Mouse (Mus musculus): ENCODE data around the gene Nup210.
"Not testable (repeated sequence)": the region's sequence is repeated elsewhere in the genome, so short reads cannot be mapped to it uniquely, and the experiment has no call there.

Gene Nup210

DNA sequence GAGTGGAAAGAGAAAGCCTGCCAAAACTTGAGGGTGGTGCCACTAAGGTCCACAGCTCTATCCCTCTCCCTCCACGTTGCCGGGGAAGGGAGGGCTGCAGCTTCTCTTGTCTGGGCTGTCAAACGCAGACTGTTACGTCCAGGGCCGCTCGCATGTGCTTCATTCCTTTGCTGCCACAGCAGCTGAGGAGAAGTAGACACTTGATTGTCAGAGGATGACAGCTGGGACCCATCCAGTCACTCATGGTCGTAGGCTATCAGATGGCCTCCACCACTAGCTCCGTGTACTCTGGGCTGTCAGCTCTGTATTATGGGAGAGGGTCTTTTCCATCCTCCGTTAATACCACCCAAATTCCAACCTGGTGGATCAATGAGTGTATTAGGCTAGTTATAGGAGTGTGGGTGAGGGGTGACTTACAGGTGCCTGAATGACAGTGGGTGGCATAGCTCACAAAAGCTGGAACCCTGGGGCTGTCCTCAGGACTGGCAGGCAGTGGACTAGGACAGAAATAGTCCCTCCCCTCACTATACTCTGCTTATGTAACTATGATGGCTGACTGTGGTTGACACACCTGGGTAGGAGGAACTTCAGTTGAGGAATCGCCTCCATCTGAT, 20.8 kb upstream of the Nup210 start:
- no peak for DNase-seq

DNA sequence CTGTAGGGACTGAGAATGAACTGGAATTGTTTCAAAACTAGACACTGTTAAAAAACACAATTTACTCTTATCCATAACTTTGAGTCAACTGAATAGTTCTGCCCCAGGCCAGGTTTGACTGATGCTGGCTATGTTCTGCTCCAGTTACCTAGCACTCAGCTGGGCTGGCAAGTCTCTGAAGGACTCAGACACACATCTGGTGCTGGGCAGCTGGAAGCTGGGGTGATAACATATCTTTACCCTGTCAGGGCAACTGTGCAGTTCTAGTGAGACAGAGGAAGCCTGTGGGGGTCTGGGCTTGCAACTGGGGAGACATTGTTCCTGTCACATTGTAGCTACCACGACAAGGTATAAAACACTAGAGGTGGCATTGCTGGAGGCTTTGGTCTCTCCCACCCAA, 14.2 kb upstream of the Nup210 start:
- DNase-seq = peak; percentile 45

DNA sequence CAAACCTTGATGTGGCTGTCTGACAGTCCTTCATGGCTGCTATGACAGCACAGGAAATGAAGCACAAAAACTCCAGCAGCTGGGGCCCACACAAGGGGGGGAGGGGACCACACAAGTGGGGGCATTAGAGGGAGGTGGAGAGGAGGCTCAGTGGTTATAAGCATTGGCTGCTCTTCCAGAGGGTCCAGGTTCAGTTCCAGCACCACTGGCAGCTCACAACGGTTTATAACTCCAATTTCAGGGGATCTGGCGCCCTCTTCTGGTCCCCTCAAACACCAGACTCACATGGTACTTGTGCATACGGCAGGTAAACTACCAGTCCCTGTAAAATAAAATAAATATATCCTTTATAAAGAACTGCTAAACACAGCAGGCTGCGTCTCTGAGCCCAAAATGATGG, 12.4 kb upstream of the Nup210 start:
- peak; percentile 51 for DNase-seq

DNA sequence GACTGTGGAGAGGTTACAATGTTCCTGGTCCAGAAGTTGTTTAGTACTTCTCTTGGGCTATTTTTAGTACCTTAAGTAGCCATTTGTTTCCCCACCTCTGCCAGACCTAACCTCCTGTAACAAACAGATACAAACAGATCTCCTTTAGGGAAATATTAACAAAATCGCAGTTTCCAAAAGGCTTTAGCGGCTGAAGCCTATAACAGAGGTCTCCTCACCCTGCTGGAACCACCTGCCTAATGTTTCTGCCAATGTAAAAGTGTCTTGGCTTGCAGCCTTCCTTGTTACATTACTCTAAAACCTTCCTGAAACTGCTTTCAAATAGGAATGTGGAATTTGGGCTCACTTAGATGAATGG, 8.6 kb upstream of the Nup210 start:
- no peak for DNase-seq

DNA sequence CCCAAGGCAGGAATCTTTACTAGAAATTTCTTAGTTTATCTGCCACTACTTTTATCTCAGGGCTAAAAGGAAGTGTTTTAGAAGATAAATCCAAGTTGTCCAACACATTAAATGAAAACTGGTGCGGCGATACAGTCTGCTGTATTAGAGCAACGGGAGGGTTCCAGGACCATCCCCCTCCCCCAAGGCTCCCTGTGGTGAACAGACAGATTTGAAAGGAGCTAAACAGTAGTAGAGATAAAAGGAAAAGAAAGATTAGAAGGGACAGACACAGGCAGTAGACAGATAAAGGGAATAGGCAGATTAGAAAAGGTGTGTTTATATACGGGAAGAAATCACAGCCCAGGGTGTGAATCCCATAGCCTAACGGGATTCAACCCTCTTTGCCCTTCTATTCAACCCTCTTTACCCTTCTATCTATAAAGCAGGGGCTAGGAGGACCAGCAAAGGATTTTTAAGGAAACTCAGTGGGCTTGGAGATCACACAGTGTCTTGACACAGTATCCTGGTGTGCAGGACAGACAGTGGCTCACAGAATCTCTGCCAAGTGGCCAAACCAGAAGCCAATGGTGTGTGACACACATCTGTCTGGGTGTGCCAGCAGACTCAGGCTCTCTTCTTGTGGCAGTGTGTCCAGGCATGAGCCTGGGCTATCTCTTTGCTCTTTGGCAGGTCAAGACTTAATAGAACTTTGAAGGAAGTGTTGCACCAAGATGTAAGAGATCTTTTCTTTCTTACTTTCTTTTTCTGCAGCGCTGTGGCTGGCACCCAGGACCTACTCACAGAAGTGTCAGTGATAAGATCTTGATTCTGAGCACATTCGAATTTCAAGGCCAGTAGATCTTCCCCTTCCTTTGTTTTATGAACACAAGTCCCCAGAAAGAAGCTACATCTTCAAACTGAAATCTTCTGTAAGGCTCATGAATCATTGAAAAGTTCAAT, 7.9 kb upstream of the Nup210 start:
- no peak for DNase-seq

DNA sequence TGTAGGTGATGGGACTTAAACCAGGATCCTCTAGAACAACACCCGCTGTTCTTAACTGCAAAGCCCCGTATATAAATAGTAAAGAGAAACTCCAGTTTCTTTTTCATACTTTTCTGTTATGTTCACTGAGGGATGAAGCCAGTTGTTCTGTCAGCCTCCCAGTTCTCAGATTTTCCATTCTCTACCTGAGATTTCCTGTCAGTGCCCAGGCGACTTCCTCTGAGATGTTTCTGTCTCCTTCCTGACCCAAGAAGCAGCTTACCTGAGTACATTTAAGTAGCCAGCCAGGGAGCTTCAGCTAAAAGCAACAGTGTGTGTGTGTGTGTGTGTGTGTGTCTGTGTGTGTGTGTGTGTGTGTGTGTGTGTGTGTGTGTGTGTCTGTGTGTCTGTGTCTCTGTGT, 6.8 kb upstream of the Nup210 start:
- DNase-seq = no peak

DNA sequence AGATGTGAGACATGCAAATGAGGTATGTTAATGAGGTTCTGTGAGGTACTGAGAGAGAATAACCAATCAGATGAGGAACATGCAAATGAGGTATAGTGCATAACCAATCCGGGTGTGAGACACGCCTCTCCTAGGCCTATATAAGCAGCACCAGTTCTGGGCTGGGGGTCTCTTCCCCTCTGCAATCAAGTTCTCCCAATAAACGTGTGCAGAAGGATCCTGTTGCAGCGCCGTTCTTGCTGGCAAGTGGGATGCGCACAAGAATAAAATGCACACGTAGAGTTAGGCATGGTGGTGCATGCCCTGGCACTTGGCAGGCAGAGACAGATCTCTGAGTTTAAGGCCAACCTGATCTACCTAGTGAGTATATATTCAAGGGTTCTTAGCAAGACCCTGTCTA, 4.5 kb upstream of the Nup210 start:
- DNase-seq = not testable (repeated sequence)

DNA sequence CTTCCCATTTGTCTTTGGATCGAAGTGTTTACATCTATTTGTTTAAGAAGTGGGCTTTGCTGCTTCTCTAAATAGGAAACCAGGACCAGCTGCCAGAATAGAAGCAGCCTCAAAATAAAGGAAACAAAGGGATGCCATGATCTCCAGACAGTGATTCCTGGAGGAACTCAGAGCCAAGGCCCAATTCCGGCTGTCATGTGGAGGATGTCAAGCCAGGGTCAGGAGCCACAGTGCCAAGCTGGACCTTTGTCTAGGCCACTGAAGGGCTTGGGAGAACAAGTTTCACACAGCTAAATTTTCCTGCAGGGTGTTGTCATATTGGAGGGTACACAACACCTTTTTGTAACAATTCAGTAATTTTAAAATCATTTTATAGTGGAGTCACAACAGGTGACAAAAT, 3.6 kb upstream of the Nup210 start:
- no peak for DNase-seq

DNA sequence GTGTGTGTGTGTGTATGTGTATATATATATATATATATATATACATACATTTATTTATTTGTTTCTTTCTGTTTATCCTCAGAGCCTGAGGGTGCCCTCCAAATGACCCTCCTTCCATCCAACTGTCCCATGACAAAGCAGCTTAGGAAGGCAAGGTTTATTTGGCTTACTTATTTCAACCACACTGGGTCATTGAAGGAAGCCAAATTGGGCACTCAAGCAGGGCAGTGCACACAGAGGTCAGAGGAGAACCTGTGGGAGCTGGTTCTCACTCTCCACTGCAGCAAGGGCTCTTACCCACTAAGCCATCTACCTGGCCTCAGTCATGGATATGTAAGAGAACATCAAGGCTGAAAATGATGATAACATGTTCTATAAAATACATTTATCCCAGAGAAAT, 1.9 kb upstream of the Nup210 start:
- no peak for DNase-seq

DNA sequence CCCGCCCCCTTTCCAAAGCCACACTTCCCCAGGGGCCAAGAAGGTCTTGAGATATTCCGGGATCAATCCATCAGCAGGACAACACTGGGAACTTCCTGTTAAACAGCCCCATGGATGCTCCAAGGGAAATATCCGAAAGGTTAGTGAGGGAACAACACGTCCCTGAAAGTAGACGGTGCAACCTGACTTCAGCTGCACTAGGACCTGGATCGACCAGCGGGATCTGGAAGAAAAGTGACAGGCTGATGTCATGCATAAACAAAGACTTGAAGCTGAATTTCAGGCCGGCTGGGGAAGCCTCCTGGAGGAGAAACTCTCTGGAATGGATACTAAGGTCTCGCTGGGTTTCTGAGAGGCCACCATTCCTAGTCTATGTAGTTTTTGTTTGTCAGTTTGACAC, 520 bp upstream of the Nup210 start:
- DNase-seq = peak; percentile 27

DNA sequence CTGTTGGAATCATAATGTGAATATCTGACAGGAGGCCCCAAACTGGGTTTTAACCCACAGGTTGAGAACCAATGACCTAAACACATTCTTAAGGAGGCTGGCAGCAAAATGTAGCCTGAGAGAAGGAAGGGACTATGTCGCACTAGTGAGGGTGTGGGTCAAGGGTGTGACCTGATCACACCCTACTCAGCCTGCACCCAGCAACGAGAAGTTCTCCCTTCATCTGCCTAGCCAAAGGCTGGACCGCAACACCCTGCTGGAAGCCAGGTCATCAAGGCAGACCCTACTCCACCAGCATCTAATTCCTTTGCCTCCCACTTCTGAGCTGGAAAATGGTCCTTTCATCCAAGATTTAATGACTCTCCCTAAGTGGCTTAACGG, 776 bp downstream of the Nup210 start:
- DNase-seq = peak; percentile 85

DNA sequence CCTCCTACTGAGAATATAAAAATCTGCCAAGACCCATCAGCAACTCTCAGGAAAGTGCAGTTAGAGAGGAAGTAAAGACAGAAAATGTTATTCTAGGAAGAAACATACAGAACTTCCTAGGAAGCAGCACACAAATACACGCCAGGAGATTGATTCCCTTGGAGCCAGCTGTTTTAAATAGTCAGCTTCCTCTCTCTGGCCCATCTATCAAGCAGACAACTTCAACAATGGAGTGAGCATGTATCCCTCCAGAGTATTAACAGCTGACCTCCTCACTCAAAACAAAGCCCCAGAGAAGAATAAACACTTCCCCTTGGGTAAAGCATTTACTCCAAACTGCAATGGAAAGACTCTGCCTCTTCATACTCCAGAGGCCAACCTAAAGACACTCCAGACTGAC, 1.5 kb downstream of the Nup210 start:
- no peak for DNase-seq

DNA sequence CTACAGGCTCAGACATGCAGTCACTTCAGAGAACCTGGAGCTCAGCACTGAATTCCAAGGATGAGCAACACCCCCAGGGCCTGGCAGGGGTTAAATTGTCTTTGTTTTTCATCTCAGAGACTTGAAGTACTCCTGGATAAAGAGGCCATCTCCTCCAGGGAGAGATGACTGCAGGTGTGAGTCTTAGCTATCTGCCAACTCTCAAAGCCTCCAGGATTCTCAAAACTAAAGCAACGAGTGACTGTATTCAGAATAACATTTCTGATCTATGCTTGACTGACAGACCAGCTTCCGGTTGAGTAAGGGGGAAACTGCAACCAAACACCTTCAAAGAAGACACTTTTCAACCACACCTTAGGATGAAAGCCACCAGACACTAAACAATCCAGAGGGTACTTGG, 1.9 kb downstream of the Nup210 start:
- DNase-seq = no peak

DNA sequence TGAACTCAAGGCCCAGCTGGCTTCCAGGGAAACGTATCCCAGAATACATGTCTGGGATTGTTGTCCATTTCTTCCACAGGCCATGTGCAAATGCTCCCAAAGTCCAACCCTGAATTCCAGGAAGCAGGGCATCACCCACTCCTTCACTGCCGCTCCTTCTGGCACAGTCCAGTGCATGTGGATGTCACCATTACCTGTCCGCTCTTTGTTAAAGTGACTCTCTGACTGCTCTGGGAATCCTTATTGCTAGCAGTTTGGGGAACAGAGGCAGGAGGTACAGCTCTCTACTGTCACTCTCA, 4.7 kb downstream of the Nup210 start:
- no peak for DNase-seq

DNA sequence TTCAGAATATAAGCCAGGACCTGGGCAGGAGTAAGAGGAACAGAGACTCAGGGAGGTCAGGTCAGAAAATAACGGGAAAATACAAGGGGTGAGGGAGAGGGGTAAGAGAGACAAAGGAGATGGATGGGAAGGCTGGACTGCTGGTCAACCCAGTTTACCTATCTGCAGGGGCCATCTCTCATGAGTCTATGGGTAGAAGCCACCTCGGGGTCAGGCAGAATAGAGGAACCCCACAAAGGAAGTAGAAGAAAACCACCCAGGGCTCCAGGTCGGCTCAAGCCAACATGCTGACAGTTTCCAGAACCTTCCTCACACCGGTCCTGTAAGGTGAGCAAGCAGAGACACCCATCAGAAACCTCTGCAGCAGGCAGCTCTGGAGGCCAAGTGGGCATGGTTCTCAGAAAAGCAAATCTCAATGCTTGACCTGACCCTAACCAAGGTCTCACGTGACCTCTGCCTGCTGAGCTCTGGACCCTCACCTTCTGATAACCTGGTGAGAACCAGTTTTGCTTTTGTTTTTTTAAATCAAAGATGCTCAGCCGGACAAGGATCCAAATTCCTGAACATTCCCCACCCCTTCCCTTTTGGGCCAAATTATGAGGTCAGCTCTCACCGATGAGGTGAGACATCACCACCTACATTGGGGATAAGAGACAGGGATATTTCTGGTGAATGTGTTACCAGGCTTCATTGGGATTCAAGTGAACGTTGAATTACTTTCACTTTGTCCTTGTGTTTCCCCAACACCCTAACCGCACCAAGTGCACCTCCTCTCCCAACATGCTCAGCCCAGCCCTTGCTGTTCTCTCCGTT, 5.3 kb downstream of the Nup210 start:
- DNase-seq = no peak

DNA sequence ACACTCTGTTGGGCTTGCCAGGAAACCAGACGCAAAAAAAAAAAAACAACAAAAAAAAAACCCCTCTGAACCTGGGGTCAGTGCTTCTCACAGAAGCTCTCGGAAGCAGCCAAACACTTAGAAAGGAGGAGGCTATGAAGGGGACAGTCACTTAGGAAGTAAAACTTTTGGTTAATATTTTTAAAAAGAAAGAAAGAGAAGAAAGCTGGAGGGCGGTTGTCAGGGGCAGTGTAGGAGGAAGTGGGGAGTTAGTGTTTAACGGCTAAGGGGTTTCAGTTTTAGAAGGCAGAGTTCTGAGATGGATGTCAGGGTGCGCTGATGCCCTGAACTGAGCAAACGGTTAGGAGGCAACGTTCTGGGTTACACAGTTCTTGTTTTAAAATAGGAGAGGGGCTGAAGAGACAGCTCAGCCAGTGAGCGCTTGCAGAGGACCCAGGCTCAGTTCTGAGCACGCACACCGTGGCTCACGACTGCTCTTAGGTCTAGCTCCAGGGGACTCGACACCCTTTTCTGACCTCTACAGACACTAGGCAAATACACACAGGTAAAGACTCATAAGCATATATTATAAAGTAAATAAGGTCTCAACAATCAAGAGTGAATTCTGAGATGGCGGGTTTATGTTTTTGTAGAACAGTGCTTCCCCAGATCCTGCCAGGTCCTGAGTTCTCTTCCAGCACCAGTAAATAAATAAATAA, 6.2 kb downstream of the Nup210 start:
- DNase-seq = no peak

DNA sequence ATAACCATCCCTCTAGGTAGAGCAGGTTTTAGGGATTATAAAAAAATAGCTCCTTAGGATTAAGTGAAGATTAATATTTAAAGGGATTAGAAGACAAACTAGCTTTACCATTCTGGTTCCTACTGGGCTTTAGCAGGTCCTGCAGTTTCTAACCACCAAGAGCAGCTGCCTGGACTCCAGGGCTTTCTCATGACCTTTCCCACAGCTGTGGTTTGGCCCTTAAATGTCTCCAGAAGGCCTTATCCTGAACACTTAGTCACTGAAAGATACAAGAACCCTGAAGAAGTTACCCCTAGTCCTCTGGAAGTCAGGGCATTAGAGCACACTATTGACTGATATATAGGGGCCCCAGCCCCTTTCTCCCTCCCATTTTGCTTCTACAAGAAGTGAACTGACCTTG, 7.1 kb downstream of the Nup210 start:
- no peak for DNase-seq

DNA sequence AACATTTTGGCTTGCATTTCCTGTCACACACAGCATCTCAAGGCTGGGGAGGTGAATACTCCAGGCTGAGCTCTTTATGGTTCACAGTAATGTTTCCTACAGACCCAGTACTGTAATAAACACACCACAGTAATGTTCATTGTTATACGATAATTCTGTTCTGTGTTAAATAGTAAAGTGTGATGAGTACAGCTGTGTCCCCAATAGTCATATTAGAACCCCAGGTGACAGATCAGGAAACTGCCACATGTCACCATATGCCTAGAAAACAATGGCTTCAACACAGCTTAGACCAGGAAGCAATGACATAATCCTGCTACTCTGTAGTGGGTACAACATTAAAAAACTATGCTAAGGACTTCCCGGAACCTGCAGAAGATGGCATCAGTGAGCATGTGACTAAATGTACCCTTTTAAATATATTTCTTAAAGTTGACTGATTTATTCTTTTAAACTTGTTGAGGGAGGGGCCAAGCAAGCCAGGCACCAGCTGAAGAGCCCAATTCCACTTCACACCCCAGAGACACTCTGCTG, 7.6 kb downstream of the Nup210 start:
- DNase-seq = no peak

DNA sequence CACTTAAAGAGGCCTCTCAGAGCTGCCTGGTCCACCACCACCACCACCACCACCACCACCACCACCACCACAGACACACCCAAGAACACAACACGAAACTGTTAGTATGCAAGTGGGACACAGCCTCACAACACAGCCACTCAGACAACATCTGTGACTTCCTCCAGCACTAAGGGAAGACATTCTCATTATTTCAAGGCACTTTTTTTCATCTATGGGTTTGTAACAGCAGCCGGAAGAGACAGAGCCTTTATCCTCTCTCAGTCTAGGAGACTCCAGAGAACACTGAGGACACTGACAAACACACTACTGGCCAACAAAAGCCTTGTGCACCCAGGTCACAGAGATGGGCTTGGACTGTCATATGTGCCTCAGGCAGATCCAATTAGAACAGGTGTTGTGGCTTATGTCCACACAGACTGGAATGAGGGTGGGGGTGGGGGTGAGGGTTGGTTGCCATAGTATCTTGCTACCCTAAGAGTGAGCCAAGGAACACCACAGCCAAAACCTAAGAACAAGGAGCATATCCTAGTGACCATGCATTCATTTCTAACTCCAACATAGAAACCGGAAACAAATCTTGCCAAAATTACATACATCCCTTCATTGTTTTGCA, 8.2 kb downstream of the Nup210 start:
- no peak for DNase-seq

DNA sequence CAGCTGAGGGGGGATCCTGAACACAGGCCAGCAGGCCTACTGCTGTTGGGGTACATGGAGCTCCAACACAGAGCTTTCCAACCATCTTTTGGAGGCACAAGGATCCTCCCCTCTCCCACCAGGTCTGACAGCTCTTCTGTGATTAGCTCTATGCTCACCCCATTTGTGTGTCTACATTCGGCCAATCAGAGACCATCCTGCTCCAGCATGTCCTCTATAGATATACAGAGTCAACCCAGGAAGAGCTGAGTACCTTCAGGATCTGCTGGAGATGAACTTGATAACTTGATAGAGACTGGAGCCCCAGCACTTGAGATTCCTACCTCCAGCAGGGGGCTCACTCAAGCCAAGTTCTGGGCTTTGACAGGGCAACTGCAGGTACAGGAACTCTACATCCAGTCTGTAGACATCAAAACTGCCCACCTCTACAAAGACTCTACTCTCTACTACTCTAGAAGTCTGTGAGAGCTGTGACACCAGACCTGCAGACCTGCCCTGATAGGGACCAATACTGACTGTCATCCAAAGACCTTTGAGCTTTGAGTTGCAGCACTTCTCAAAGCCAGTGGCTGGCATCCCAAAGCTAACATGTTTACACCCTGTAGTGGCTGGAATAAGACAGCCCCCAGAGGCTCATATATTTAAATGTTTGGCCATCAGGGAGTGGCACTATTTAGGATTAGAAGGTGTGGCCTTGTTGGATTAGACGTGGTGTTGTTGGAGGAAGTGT, 11.1 kb downstream of the Nup210 start:
- peak; percentile 45 for DNase-seq

DNA sequence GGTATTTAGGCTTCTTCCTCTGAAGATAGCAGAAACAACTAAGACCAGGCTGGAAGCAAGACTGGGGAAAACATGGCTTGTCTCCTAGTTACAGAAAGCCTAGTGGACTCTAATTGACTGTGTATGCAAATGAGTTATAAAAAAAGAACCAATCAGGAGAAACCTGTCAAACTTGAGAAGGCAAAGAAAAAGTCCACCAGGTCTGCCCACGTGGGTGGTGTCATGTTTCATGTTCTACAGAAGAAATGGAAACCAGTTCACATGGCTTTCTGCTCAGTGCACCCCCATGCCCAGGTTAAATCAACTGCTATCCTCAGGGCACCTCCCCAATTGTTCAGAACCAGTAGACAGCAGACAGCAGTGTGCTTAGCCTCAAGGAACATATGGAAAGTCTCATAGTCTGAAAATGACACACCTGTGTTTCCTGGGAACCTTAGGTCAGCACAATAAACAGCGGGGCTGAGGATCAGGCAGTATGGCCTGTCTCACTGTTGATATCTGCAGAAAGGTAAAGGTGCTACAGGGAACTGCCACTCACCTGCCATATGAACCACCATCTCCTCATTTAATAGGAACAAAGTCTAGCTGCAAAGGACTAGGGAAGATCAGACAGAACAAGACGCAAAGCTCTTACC, 11.7 kb downstream of the Nup210 start:
- peak; percentile 30 for DNase-seq

All from liver (tissue).